Mouse (Mus musculus): ENCODE results near the gene Nfib.
"Not testable (repeated sequence)": the region's sequence is repeated elsewhere in the genome, so short reads cannot be mapped to it uniquely, and the experiment has no call there.

The Nfib gene

DNA sequence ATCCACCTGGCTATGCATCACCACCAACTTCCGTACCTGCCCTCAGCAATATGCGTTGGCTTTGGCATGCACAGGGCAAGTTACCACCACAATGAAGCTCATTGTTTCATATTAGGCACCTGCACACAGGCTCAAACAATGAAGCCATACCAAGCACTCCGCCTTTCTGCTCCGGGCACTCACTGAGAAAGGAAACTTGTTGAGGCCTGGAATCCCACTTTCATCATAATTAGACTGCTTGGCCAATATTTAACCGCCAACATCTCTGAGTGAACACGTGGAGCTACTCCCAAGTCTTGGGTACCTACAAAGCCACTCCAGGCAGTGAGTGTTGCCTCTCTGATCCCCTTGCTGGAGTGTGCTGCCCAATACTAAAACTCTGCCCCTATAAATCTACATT lies 422.0 kb downstream of the Nfib start:
- no peak for DNase-seq

DNA sequence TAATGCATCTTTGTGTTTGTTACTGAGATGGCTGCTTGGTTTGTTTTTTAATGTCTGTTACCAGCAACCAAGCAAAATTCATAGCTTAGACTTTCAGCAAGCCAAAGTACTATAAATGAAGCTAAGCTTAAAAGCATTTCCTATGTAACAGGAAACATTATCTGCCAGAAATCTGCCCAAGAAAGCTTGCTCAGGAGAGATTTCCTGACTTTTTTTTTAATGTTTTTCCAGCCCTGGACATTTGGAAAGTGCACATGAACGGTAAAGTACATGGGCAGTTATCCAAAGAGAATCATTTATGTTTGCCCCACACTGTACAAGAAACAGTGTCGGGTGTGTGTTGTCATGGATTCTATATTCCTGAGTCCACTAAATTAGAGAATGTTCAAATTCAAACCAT lies 429.6 kb downstream of the Nfib start:
- no peak for DNase-seq

DNA sequence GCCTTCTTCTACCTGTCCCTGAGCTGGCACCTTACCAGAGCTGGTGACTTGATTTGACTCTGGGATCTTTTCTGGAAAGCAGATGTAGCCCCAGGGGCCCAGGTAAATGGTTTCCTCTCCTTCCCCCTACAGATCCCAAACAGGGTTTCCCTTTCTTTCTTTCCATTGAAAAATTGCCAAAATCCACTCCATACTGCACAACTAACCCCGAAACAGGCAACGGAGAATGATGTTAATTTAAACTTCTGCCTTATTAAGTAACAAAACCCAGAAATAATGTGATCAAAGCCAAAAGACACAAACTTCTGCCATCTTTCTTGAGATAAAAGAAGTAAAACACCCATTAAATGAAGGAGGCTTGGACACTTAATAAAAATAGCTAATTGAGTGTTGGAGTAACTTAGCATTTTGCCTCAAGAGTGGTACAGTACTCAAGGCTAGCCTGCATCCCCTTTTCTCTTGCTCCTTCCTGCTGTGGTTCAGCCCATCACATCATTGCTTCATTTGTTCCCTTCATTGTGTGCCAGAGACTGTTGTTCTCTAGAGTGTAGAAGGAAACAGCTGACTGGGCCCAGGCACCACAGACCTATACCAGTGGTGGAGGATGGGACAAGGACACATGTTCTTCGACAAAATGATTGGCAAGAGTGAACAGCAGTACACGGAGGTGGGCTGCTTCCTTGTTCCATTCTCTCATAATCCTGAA lies 432.3 kb downstream of the Nfib start:
- no peak for DNase-seq

DNA sequence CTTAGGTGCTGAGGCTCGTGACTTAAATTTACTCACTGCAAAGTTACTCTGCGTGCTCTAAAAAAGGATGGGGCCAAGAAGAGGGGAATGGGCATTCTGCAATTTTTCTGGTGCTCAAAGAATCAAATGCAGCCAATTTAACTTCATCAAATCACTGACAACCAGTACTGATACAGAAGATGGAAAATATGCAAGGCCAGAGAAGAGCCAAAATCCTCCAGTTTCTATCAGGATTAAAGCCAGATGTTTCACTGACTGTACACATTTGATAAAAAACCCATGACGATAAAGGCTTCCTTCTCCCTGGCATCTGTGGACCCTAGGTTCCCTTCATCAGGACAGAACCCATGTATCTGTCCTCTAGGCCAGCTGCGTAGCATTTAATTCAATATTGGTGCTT lies 433.5 kb downstream of the Nfib start:
- DNase-seq = no peak

DNA sequence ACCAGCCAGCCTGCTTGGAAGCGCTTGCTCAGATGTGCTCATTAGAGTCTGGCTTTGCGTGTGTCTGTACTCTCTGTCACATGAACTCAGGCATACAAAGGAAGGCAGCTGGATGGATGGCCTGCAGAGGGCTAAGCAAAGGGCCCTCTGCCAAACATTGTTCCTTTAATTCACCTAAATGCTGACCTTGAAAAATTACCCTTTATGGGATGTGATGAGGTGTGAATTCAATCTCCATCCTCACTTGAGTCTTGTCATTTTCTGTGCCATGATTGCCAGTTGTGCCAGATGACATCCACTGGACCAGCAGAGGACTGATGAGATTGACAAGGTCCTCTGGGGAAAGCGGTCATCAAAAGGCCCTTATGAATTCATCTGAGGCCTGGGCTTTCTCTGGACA lies 434.0 kb downstream of the Nfib start:
- DNase-seq = no peak

DNA sequence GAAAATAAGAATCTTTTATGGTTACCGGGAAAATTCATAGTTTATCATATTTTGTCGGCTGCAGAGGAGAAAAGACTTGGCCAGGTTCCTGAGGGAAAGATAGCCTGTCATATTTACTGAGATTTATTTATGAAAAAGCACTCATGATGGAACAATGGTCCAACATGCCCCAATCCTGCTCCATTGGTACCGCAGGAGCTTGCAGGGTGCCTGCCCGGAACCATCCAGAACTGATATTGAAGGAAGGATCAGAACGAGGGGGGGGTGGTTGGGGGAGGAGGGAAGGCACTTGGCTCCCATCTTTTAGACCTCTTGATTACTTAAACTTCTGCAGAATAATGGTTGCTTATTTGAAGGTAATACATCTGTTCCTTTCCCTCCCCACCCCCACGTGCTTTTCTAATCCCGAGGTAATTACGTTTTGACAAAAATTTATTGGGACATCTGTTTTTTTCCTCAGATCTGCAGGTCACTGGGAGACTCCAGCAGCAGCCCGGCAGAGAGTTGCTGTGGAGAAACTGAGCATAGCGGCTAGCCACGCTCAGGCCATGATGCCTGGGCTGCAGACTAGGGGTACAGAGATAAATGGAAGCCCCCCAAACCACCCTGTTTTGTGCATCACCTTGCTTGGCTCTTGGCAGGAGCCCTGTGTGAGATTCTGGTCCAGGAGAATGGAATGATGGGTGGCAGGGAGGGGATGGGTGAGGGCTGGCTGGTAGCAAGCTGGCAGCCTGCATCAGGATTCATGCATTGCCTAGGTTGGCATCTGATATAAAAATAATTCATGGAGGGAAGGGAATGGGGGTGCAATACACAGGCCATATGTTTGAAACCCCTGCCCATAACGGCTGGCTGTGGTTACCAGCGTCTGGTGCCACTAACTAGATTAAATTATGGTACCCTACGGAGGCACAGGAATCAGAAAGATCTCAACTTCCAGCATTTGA lies 437.4 kb downstream of the Nfib start:
- no peak for DNase-seq

DNA sequence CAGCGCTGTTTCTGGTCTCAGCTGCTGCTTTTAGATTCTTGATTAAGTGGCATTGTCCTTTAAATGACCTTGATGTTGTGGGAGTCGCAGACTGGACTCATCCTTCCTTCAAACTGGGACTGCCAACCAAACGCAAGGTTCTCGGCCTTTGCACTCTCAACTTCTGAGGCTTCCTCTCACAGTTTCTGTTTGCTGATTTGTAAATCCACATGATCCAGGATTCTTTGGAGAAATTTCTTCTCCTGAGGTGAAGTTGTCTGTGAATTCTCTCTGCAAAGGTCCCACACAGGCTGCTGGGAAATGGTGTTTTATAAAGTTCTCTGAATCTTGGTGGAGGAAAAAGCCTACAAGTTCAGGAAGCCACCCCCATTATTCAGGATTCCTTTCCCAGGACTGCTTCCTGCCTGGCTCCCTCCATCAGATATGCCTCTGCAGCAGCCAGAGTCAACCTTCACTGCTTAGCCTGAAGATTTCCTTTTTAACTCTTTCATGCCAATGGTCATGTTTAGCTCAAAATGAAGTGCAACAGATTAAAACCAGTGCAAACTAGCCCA lies 439.4 kb downstream of the Nfib start:
- DNase-seq = no peak

DNA sequence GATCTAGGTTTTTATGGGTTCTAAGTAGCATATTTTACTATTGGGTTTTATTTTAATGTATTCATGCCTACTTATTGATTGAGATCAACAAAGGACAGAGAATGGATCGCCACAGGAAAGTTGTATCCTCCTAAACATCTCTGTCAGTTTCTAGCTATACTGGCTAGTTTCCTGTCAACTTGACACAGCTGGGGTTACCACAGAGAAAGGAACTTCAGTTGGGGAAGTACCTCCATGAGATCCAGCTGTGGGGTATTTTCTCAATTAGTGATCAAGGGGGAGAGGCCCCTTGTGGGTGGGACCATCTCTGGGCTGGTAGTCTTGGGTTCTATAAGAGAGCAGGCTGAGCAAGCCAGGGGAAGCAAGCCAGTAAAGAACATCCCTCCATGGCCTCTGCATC lies 447.0 kb downstream of the Nfib start:
- not testable (repeated sequence) for DNase-seq

DNA sequence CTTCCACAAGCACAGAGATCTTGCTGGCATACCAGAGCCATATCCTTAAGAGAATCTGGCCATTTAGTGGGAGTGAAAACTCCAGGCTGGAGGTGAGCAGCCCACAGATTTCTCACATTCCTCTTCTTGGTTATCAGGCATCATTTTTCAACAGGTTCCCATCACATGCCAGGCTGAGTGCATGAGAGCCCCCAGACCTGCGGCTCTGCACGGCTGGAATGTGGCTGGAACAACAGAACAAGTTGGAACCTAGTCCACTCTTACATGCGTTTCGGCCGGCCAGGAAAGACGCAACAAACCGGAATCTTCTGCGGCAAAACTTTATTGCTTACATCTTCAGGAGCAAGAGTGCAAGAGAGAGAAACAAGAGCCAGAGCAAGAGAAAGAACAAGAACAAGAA lies 453.5 kb downstream of the Nfib start:
- no peak for DNase-seq

DNA sequence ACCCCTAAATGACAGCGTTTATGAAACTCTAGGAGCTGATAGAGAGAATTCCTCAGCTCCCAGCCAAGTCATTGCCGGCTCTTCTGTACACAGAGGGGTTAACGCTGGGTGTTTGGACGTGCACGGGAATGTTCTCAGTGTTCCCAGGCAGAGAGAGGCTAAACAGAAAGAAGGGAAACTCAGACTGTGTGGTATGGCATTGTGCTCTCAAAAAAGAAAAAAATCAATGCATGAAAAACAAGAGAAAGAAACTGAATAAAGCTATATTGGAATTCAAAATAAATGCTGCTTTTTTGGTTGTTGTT lies 455.2 kb downstream of the Nfib start:
- no peak for DNase-seq

DNA sequence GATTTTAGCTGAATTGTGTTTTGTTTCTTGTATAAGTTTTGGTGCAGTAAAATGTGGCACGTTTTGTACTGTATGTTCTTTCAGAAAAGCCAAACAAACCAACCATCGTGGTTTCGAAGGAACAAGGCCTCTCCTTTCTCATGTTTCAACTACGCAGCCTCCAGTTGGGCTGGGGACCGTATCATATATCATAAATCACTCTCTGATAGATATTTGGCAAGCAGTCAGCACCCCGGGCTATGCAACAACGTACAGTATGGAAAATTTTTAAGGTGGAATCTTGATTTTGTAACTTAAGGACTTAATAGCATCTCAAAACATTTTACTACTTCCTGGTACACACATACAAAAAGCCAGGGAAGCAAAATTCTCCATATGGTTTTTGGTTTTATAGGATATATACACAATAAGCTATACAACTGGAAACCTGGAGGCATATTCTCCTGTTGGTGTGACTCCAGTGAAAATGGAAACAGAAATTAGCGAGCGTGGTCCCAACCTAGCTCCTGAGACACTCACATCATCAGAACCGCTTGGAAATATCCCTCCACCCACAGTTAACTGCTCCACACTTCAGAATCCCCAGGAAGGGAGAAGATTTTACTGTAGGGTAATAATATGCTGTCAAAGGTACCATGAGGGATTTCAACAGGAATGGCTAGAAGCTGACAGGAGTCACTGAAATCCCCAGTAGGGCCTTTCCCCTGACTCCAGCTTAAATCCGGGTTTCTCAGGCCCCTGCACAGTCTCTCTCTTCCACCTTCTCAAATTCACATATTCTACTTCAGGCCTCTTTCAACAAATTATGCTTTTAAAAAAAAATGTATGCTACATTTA lies 455.8 kb downstream of the Nfib start:
- no peak for DNase-seq

DNA sequence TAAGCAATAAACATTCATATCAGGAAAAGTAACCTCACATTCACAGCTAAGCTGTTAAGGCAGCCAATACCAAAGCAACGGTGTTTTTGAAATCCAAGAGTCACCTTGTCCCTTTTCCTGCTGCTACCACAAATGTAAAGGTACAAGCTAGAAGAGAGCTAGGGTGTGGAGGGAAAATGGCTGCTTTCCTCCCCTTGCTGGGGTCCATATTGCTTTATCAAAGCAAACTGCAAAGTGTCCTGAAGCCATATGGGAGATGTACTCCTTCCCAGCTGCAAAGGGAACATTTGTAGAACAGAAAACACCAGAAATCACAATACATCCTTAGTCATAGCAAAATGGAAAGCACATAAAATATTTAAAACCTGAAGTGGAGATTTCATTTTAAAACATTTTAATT lies 456.6 kb downstream of the Nfib start:
- DNase-seq = no peak

DNA sequence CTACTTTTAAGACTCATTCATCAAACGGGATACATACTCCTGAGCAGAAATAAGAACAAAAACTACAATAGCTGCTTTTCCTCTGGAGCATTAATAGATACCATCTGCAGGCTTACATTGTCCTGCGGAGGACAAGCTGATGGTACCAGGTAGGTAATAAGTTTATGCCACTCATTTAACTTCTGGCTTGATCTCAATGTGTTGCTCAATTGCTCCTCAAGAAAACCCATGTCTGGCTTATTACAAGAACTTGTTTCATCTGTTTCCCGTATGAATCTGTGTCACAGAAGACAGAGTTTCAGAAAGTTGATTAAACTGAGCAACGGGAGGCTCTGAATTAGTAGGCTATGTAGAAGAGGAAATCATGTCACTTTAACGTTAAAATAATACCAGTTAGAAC lies 457.5 kb downstream of the Nfib start:
- no peak for DNase-seq

DNA sequence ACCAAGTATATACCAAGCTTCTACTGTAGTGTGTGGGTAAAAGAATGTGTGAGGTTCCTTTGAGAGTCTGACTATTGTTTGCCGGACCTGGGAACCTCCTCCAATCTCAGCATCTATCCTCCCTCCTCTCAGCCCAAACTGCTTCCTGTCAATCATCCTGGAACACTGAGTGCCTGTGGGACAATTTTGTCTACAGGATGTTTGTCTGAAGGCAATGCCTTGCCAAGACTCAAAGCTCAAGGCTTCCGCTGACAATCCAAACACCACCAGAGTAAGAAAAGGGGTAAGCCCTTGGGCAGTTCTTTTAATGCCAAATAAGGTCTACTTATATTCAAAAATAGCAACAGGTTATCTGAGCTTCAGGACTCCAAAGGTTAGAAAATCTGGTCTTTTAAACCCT lies 459.3 kb downstream of the Nfib start:
- DNase-seq = no peak

Data from cerebellum, postnatal 36 days (tissue).